Mouse (Mus musculus) mouse trophoblast stem cell (cell line): ENCODE results near the gene Kif6.

Experiments used
- in situ Hi-C, 2 experiments: fragments of 300-500 bp; cut with MseI, MboI; formaldehyde crosslinking; loops; 2 replicates in 1 of 2; 3 replicates in 1 of 2; pipeline ENCODE4 v1.15.1; 2025

Gene Kif6

DNA sequence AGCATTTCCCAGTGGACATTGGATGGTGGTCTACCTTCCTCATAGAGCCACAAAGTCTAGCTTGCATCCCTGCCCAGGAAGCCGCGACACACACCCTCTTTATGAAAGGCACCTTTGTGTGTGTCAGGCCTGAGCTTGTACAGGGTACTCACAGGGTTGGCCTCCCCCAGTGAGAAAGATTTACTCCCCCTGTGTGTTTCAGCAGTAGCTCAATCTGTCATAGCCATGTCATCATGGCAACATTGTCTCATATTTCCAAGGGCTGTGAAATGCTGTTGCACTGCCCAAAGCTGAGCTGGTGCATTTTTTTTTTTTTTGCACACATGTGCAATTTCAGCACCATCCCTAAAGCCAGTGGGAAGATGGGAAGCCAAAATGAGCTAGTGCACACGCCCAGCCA, 224.3 kb downstream of the Kif6 start:
- in situ Hi-C loops, result no loop called here

DNA sequence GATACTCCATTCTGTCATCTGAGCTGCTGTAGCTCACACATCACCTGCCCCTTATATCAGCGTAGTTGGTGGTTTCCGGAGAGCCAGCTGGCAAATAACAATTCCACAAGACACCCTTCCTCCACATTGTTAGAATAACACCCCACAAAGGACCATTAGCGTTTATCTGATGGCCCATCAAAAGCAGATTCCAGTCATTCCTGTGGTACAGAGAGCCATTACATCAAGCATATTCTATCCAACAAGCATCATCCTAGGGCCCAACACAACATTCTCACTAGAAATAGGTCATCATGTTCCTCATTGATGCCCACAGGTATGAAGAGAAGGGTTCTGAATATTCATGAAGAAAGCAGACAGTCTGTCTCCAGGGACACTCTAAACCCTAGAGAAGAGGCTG, 236.3 kb downstream of the Kif6 start:
- in situ Hi-C loops, result no loop called here

DNA sequence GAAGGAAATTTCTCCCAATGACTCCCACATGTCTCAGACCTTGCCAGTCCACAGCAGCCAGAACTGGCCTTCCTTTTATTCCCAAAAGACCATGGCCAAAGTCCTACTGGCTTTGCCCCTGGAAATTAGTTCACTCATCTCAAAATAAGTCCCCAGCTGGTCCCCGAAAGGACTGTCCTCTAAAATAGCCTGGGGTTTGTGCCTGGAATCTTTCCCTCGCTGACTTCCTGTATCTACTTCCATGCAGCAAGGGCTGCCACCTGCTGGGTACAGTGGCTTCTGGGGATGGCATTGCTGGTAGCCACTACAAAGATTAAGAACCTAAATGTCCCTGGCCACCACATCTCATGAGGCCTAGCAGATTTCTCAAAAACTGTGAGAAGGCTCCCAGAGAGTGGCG, 237.2 kb downstream of the Kif6 start:
- in situ Hi-C loops, result no loop called here

DNA sequence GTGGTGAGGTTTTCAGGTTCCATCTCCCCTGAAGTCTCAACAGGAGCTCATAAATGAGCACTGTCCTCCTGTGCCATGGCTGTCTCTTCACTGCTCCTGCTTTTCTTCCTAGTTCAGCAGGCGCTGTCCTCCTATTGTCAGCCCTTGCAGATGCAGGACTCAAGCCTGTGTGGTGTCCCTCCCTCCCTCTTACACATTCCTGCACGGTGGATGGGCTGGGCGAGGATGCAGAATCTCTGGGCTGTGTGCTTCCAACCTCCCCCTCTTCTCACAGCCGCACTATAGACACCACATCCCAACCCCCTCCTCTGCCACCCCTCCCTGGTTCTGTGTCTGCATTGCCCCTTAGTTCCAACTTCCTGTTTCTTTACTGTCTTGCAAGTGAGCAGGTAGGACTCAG, 240.8 kb downstream of the Kif6 start:
- in situ Hi-C loops, result no loop called here

DNA sequence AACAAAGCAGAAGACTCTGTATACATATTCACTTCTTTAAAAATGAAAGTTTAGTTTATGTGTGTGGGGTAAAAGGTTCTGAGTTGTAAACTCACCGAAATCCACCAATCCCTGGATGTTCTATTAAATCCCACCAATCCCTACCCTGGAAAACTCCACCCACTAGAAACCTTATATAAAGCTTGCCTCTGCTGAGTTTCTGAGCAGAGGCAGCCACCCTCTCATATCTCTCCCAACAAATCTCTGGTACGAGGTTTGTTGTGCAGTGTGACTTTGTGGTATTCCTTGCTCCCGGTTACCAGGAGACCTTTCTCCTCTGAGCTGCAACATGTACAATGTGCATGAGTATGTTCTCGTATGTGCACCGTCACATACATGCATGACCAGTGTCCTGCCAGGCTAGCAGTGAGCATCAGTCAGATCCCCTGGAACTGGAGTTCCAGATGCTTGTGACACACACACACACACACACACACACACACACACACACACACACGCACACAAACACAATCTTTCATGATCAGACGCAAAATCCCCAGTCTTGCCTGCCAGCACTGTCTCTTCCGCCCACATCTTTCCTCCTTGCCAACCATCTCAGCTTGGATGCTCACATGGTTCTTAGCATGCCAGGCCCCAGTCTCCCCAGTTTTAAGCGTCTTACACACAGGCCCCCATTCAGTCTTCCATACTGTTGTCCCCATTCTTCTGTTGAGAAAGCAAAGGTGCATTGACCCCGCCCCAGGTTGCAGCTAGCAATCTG, 245.3 kb downstream of the Kif6 start:
- in situ Hi-C loops, result no loop called here

DNA sequence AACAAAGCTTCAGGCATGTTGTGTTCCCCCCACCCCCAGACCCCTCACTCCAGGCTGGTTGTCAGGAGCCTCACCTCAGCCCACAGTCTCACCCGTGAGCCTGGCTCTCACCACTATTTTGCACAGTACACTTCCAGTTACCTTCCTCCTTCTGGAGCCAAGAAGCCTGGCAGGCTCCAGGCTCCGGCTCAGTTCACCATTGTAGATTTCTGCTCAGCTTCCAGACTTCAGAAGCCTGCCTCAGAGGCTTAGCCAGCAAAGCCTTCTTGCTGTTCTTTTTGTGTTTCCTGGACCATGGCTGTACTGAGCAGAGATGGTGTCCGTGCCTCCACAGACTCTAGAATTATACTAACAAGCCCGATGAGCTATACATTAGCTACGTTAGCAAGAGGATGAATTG, 248.7 kb downstream of the Kif6 start:
- in situ Hi-C loops, result no loop called here

DNA sequence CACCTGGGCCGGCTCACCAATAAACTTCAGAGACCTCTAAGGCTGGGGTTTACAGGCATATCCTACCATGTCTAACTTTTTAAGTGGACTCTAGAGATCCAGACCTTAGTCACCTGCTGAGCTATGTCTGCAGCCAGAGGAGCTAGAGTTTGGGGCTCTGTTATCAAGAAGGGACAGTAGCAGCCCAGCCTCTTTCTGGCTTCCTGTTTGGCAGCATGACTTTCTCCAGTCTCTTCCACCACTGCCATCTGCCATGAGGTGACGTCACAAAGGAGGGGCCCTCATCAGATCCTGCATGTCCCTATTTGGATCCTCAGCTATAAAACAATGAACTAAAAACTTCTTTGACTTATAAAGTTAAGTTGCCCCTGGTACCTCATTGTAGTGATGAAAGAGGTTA, 250.7 kb downstream of the Kif6 start:
- in situ Hi-C loops, result no loop called here

DNA sequence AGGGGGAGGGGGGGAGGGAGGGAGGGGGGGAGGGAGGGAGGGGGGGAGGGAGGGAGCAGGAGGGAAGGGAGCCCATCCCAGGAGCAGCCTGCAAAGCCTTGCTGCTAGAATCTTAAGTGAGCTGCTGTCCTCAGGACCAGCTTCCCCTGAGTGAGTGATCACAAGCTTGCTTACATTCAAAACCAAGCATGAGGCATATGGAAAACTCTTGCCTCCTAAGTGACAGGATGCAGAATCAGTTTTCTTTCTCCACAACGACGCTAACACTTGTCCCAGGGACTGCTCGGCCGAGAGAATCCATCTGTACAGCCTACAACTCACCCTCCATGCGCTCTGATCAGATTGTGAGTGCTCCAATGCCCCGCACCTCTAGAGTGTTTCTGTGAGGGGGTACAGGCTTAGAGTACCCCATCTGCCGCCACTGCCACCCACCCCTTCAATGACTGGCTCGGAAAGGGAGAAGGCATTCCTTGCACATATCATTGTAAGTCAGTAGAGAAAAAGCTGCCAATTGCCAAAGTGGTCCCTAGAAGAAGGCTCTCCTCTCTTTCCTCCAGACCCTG, 251.8 kb downstream of the Kif6 start:
- in situ Hi-C loops, result no loop called here

DNA sequence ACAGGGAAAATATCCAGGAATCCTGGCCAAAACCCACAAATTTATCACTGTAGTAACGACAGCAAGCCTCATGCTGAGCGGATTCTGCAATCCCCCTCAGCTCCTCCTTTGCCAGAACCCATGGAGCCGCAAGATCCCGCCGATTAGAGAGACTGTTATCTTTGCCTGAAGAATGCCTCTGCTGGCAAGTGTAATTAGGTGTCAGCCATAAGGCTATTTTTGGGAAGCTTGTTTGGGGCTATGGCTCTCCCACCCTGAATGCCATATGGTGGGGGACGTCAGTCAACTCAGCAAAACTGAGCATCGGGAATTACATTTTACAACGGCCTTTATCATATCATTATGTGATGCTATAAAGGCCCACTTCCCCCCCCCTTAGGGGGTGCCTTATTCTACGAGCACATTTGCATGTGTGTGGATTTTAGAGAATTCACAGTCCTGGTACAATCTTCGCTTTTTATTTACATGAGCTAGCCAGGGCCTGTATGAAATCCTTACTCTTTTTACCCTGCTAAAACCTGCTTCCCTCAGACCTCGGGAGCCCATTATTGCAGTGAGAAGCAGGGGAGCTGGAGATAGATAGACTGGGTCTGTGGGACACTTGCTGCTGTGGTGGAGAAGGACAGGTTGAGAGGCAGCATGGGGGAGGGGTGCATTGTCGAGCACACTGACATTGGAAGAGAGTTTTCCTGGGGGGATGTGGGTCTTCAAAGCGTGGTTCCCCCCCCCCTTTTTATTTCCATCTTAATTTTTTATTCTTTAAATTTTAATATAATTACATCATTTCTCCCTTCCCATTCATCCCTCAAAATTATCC, 252.6 kb downstream of the Kif6 start:
- in situ Hi-C loops, result no loop called here

DNA sequence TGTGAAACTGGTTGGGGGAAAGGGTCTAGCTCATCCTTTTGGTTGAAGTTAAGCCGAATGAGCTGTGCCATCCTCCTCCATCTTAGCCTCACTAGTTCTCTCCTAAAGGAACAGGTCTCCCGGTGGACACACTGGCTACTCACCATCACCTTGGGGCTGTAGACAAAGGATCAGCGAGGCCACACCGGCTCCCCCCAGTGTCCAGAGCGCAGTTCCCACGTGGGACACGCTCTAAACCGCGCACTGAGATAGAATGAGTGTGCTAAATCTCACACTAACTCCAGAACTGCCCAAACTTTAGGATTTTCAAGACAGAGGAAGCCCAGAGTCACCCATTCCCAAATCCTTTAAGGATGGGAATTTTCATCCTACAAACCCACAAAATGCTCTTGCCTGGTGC, 254.3 kb downstream of the Kif6 start:
- in situ Hi-C loops, result no loop called here

DNA sequence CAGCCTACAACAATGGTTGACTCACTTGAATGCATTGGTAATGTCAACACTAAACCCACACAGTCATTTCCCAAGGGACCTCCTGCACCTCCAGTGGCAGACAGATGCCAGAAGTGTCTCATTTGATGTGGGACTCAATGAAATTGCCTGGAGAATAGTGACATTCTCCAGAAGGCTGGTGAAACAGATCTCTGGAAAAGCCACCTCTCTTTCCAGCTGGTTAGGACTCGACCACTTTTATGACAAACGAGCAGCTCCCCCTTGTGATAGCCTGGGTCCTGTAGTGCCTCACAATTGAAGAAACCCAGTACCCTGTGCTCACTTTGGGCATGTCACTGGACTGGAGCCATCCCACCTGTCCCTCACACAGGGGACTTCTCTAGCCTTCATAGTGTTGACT, 257.4 kb downstream of the Kif6 start:
- in situ Hi-C loops, result no loop called here

DNA sequence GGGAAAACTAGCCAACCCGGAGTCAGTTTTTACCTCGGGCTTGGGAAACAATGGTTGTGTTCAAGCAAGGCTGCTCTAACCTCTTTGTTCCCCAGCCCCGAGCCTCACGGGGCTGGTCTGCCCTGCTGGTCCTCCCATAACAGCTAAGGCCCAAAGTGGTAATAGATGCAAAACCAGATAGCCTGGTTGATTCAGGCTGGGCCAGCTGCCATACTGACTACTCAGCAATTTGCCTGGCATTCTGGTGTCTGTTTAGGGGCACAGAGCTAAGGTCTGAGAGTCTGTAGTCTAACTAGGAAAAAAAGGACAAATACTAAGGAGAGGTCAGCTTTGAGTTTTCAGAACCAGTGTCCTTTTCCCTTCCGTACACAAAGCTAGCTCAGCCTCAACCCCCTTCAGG, 259.8 kb downstream of the Kif6 start:
- in situ Hi-C loops, result no loop called here

DNA sequence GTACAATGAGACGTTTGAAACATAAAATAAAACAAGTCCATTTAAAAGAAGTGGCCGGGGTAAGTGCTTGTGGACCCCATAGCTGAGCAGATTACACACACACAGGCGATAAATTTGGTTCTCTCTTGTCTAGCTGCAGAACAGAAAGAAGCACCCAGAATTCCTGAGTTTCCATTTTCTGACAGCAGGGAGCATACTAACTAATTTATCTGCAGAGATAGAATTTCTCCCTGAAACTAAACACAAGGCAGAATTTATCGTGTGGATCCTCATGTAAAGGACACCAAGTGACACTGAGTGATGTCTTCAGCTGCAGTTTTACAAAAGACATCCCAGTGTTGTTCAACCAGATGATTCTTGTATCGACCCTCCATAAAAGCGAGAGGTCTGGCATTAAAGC, 260.5 kb downstream of the Kif6 start:
- in situ Hi-C loops, result no loop called here

DNA sequence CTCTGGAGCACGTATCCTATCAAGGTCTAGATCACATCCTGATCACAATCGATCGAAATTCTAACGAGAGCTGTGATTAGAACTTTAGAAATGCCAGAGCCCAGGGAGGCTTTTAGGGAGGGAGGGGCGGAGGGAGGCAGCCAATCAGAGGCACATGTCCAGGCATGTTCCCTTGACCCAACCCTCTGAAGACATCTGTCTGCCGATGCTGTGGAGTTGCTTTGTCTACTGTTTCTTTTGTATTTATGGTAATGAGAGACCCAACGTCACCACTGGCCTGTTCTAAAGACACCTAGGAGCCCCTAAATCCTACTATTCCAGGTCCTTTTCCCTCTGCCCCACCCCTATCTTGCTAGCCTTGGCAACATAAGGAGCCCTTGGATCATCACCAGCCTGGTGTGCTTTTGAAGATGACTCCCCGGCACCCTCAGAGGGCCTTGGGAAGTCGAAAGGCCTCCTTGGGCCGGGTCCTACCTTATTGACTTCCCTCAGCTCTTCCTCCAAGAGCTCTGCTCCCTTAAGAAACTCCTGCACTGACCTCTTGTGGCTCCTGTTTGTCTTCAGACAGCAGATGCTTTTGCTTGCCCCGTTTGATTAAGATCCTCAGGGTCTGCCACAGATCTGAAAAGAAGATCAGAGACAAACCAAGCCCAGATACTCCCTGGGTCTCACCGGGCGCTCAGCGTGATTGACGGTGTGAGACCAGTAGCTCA, 261.2 kb downstream of the Kif6 start:
- in situ Hi-C loops, result no loop called here

DNA sequence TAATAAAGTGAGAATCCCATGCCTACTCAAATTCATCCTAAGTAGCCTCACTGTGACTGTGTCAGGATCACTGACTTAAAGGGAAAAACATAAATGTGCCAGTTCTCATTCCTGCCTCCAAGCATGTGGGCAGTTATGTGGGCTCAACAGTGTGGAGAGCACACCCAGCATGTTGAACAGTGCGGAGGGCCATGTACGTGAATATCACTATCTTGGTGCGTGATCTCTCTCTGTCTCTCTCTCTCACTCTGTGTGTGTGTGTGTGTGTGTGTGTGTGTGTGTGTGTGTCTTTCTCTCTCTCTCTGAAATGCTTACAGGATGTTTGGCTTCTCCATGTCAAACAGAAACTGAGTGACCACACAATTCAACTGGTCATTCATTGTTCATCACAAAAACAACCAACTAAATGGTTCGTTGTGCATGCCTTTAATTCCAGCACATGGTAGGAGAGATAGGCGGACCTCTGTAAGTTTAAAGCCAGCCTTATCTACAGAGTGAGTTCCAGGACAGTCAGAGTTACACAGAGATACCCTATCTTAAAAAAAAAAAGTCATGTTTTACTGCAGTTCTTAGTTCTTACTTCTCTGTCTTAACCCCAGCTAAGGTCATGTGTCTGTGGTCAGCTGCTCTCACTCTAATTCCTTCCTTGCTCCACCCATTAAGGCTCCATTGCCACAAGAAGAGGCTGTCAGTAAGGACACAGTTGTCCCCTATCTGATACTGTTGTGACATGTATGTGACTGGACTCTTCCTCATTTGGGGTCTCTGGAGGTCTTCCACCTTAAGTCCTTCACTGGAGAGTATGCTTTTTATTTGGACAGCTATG, 266.2 kb downstream of the Kif6 start:
- in situ Hi-C loops, result loop anchor here in 1 of 2 experiments (10.0 kb wide), 1 partner anchor 356 kb away; no protein-coding TSS in a partner anchor

DNA sequence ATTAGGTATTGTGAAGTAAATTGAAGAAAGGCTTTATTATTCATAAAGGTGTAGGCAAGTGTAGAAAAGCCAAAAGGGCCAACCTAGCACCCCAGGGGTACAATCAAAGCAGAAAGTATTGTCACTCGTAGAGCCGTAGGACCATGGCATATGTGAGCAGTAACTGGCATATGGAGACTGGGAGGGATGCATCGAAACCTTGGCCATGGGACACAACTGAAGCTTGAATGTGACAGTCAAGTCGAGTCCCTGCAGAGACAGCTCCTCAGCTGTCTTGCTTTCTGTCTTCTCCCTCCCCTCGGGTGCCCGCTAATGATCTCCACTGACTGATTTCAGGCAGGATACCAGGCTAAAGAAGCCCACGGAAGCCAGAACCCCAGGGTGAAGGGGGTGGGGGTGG, 266.9 kb downstream of the Kif6 start:
- in situ Hi-C loops, result loop anchor here in 1 of 2 experiments (10.0 kb wide), 1 partner anchor 357 kb away; no protein-coding TSS in a partner anchor

DNA sequence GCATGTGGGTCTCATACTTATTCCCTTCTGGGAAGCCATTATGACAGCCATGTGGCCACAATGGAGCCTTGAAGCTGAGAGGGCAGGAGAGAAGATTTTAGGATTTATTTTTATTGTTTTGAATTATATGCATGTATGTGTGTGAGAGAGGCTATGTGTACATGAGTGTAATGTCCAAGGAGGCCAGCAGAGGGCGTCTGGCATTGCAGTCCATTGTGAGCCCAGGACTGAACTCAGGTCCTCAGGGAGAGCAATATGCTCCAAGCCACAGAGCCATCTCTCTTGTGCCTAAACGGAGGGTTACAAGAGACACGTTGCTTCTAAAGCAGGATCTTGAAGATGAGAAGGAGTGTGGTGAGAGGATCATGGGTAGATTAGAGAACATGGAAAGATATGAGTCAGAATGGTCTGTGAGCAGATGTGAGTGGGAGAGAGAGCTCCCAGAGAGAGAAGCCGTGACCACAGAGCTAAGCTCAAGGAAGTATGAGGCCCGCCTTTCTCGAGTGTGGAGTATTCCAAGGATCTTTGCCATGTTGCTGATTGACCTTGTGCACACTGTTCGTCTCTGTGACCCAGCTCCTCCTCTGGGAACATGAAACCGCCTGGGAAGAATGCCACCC, 268.3 kb downstream of the Kif6 start:
- in situ Hi-C loops, result loop anchor here in 1 of 2 experiments (10.0 kb wide), 1 partner anchor 358 kb away; no protein-coding TSS in a partner anchor

DNA sequence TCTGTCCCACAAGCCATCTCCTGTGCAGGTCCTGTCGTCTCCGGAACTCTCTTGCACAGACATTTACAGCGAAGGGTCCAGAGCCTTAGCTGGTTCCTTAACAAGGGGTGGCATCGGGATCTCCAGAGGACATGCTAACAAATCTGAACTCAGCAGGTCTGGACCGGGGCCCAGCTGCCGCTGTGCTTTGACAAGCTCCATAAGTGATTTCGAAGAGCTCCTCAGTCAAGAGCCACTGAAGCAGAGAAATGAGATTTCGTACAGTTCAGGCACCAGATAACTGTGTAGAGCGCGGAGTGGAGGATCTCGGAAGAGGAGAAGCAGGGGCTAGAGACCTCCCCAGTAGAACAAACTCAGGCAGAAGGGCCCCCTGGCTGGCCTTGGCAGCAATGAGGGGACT, 270.1 kb downstream of the Kif6 start:
- in situ Hi-C loops, result loop anchor here in 1 of 2 experiments (10.0 kb wide), 1 partner anchor 360 kb away; no protein-coding TSS in a partner anchor

DNA sequence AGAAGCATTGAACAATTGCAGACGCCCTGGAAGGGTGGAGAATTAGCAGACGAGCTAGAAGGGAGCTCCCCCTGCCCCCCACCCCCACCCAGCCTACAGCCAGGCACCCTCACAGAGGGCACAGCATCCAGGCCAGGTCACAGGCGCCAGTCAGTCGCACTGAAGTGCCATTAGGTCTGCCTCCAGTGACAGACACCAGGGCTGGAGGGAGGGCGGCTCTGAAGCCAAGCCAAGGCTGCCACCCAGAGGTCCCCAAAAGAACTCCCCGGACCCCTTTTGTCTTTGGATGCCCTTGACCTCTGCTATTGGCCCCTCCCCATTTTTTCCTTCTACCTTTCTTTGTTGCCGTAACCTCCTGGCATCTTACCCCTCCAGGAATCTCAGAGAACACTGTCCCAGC, 274.7 kb downstream of the Kif6 start:
- in situ Hi-C loops, result loop anchor here in 1 of 2 experiments (10.0 kb wide), 1 partner anchor 365 kb away; no protein-coding TSS in a partner anchor

DNA sequence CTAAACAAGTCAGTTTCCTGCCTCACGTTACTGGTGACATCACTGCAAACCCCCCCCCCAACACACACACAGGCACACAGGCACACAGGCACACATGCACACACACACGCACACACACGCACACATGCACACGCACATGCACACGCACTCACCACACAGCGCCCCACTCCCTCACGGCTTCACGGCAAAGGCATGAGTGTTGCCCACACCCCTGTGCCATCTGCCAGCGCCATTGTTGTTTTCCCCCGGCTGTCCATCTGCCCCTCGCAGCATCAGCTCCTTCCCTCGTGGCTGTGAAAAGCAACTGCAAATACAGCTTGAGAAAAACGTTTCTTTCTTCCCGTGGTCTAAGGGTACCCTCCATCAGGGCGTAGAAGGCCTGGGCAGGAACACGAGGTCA, 275.9 kb downstream of the Kif6 start:
- in situ Hi-C loops, result no loop called here
